Mouse (Mus musculus) naive thymus-derived CD4-positive, alpha-beta T cell, adult 2 months (primary cell): Measurements from ENCODE around the gene Bcl7c.

ENCODE experiments used
- DNase-seq: peaks from one replicate; pipeline ENCODE4 v3.0.0-alpha.2; 2011; ENCODE audit warnings: low read depth

The Bcl7c gene

DNA sequence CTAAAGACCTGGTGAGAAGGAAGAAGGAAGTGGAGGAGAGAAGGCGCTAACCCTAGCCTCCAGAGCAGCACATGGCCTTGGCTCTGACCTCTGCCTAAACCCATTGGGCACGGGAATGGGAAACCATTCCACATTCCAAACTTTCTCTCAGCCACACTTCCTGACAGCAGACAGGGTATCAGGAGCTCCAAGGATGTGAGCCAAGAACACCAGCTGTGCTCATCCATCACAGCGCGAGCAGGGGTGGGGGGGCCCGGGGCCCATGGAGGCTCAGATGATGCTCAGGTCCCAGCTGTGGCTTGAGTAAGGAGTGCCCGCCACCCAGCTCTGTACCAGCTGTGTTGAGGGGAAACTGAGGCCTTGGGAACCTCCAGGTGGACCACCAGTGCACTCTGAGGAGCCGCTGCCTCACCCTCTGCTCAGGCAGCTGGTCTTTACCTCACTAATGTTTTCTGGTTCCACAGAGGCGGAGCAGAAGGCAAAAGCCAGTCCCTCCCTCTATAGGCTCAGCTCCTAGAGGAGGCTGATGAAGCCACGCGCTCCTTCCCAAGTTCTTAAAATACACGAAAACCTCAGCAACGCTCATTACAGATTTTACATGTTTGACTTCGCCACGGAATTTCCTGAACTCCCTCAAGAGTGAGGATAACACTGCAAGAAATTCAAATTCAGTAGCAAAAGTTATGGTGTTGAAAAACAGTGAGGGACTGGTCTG is 23.3 kb downstream of the Bcl7c start:
- DNase-seq, result no peak

DNA sequence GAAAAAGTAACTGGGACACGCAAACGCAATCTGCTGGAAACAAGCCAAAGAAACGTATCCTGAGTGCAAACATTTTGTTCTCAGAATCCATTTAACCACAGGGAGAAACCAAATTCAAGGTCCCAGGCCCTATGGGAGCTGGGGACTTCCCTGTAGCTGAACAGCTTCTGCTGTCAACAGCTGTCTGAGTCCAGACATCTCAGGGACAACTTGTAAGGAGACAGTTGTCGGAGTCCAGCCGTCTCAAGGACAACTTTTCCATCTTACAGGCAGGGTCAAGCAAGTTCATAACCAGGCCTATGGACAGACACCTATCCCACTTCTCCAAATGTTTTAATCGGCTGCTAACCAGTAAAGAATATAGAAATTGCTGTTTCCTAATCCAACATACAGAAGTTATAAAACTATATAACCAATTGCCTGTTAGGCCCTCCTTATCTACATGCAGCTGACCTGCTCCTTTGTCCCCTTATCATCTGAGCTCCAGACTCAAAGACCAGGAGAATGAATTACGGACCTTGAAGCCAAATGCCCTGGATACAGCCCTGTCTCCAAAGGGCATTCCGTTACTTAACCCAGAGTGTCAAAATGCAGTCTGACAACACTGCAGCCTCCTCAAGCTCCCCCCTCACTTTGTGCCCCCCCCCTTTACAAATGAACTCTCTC is 26.7 kb downstream of the Bcl7c start:
- no peak for DNase-seq

DNA sequence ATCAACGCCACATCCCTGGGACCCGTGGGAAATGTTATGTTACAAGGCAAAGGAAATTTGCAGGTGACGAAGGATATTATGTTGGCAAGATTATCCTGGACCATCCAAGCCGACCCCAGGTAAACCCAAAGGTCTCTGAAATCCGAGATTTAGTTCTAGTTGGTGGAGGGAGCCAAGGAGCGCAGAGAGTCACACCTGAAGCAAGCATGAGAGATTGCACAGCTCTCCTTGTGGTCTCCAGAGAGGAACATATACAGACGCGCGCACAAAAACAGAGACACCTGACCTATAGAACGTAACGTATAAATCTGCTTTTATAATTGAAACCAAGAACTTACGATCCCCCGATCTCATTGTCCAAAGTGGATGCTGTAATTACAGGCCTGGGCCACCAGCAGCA is 28.2 kb downstream of the Bcl7c start:
- no peak for DNase-seq

DNA sequence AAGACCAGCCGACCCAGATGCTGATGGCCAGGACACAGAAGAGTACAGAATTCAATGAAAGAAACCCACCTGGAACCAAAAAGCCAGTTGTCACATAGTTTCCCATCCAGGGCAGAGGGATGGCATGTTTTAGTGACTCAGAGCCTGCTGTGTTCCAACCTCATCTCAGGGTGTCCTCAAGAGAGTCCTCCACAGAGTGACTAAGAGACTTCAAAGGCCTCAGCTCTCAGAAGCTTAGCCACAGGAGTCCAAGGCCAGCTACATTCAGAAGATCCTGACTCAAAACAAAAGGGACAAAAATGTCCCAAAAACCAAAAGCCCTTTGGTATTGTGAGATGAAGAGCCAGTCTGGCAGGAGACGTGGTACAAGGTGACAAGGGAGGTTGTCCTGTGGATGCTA is 29.9 kb downstream of the Bcl7c start:
- no peak for DNase-seq

DNA sequence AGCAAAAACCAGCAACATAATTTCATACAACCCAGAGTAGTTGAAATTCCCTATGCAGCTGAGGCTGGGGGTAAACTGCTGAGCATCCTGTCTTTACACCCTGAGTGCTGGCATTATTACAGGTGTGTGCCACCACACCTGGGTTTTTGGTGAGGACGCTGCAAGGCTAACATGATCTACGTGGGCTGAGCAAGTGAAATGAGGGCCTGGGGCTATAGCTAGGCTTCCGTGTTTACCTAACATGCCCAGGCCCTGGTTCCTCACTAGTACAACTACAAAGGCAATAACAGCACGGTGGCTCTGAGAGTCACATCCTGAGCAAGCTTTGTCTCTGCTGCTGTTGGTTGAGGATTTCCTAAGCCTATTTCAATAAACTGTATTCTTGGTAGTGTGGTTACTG is 31.1 kb downstream of the Bcl7c start:
- no peak for DNase-seq

DNA sequence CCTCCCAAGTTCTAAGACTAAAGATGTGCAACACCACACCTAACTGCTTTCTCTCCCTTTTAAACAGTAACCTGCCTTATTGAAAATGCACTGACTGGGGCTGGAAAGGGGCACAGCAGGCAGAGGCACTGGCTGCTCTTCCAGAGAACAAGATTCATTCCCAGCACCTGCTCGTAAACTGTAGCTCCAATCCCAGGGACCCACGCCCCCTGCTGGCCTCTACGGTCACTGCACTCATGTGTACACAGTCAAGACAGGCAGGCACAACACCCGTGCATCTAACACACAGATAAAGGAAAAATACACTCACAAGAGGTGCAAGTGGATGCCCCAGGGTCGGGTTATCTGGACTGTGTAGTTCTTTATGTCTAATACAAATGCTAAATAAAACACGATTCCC is 31.7 kb downstream of the Bcl7c start:
- DNase-seq, result peak; percentile 77

DNA sequence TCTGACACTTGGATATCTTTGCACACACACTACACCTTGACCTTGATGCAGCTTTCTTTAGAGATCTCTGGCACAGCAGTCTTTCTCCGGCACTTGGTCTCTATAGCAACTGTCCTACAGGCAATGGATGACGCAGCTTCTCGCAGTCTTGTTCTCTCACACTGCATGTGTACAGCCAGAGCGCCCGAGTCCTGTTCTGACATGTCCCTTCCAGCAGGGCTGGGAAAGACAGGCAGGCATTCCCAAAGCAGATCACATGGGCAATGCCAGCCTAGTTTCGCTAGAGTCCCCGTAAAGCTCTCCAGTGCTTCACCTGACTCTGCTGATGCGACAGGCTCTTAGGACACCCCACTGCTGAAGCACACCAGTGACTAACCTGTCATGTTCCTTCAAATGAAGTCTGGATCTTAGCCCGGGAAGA is 33.3 kb downstream of the Bcl7c start:
- DNase-seq, result no peak

DNA sequence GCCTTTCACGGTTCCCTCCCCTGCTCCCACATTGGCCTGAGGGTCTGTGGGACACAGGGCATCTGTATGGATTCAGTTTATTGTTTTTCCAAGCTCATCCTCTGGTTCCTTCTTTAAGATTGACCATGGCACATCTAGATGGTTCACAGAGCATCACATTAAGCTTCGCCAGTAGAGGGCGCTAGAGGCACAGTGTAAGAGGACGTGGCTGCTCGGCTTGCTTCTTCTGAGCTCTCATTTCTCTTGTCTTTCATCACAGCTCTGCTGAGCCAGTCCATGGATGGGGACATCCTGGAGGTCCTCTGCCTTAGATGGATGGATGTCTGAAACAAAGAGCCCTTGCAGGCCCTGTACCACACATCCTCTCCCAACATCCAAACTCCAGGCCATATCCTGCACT is 33.8 kb downstream of the Bcl7c start:
- peak; percentile 91 for DNase-seq

DNA sequence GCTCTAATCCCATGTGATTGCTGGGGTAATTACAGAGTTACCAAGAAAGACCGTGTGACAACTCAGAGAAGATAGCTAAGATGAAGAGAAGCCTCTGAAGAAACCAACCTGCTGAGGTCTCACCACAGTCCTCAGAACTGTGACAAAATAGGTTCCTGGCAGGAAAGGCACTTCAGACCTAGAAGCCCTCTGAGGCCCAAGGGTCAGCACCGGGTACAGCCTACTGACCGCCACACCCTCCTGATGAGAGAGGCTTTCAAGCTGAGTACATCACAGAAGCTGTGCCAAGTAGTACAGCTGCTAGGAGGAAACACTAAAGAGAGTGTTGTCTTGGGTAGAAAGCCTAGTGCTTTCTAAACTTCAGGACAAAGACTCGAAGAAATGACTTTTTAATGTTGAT is 36.0 kb downstream of the Bcl7c start:
- no peak for DNase-seq

DNA sequence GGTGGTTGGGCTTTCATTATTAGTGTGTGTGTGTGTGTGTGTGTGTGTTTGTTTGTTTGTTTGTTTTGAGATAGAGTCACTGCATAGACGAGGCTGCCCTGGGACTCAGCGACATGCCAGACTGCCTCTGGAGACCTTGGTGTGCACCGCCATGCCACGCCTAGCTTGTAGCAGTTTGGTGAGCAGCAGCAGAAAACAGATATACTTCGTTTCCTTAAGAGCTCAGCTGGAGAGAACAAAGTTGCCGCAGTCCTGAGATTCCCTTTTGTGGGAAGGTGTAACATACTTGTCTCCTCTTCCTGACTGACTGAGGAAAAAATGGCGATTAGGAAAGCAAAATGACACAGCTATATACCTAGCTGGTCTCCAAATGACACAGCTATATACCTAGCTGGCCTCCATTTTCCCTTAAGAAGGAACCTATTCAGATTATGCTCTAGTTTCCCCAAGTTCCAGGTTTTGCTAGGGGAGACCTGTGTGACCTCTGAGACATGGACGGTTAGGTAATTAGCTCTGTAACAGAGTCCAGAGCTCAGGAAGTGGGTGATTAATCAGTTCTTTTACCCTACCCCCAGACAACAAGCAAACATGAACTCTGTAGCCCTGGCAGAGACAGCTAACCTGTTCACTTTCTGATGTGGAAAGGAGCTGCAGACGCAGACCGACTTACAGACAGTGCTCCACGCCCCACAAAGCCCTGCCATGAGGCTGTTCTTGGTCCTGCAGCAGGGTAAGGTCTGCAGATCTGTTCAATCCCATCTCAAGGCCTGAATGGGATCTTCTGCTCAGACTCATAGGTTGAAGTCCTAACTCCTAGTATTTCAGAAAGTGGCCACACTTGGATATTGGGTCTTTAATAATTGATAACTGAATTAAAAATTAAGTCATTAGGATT is 36.6 kb downstream of the Bcl7c start:
- DNase-seq, result no peak

DNA sequence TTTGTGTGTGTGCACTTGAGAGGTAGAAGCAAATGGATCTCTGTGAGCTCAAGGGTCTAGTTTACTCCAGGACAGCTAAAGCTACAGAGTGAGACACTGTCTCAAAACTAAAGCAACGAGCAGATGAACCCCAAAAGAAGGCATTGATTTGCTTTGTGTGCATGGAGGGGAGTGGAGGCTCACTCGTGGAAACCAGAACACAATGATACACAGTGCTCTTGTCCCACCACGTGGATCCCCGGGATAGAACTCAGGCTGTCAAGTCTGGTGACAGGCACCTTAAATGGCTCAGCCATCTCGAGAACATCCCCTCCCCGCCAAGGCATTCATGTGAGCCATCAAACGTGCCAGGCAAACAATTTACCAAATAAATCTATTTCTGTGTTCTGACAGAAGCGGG is 41.6 kb downstream of the Bcl7c start:
- no peak for DNase-seq

DNA sequence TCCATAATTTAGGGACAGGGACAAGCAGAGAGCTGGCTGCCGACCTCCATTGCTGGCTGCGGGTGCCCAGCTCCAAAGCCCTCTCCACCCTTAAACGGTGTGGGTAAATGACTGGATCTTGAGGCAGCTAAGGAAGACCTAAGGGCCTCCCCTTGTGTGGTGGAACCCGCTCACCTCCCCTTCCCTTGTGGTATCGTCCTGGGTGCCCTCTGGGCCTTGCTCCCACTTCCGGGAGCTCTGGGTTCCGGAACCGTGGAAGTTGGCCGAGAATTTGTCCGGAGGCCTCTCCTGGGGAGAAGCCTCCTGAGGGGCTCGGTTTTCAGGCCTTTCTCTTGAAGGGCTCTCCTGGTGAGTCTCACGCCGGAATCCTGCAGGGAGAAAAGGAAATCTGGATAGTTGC is 42.1 kb downstream of the Bcl7c start:
- no peak for DNase-seq

DNA sequence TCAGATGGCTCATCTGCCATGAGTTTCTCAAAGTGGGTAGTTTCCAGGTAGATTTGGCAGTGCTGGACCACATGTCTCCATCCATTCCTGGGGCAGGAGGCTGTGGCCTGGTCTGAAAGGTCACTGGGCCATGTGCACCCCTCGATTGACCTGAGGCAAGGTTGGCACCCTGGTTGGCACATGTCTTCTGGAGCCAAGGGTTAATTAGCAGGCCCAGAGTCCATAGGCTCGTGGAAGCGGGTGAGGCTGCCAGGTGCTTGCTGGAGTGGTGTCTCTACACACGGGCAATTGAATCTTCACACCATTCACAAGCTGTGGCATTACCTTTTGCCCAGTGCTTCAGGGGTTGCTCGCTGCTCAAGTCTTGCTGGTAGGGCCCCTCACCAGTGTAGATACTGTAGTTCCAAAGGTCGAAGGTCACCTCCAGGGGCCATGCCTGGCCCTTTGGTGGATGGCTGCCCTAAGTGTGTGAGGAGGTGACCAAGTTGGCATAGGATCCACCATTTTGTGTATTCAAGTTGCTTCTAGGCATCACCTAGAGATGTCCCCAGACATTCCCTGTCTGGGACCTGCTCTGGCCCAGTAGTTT is 42.6 kb downstream of the Bcl7c start:
- no peak for DNase-seq

DNA sequence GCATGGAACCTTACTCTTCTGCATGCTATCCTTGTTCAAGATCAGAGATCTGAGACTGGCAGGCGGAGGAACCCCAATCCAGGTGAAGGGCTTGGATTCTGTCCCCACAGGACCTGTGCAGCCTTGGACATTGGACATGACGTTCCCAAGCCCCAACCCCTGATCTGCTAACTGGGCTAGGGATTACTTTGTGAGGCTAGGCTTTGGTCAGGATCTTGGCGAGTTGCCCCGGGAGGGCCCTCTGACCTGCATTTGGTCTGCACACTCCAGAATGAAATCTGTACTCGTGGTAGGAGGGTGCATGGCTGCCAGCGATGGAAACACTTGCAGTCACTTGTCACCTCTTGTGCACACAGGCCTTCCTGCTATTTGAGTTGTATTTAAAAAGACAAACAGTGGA is 45.8 kb downstream of the Bcl7c start:
- DNase-seq, result no peak

DNA sequence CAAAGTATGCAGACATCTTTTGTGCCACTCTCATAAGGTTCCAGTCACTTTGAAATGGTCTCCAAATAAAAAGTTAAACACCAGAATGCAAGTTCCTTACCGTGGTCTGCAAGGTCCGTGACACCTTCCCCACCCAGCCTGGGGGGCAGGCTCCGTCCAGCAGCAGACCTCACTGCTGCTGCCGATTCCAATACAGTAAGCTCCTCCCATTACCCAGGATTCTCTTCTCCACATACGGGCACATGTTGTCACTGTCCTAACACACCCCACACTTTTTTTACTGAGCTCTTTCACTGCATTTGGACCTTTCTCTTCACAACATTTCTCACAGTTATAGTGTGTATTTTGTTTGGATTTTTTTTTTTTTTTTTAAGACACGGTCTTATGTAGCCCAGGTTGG is 46.9 kb downstream of the Bcl7c start:
- DNase-seq, result no peak

DNA sequence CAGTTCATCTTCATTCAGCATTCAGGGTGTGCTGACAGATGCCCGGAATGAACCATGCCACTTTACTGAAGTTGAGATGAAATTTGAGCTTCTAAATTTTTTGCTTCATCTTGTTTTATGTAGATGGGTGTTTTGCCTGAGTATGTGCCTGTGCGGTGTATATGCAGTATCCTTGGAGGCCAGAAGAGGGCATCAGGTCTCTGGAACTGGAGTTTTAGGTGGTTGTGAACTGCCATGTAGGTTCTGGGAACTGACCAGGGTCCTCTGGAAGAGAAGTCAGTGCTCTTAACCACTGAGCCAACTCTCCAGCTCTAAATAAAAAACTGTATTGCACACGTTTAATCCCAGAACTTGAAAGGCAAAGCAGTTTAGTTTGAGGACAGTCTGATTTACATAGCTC is 47.9 kb downstream of the Bcl7c start:
- no peak for DNase-seq

DNA sequence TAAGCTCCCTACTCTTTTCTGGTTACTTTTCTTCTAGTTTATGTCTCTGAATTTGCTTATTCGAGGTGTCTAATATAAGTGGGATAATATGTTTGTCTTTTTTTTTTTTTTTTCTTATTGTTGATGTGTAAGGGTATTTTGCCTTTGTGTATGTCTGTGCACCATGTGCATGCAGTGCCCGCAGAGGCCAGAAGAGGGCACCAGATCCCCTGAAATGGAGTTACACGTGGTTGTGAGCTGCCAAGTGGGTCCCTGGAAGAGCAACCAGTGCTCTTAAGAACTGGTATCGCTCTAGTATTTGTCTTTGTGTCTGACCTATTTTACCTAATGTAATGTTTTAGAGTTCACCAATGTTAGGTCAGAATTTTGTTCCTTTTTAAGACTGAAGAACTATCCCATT is 51.8 kb downstream of the Bcl7c start:
- peak; percentile 77 for DNase-seq

DNA sequence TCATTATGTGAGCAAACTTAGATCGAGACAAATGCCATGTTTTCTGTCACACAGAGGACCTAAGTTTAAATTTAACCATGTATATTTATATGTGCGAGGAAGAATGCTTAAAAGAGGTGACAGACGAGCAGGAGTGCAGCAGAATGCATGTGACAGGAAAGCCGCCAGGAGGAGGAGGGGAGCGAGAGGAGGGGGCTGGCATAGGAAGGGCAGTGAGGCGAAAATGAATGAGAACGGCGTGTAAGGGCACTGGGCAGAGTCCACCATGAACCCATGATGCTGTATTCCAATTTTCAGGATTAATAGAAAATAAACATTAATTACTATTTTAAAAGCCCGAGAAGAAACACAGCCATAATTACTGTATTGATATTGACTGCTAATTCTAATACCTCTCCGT is 54.4 kb downstream of the Bcl7c start:
- no peak for DNase-seq

DNA sequence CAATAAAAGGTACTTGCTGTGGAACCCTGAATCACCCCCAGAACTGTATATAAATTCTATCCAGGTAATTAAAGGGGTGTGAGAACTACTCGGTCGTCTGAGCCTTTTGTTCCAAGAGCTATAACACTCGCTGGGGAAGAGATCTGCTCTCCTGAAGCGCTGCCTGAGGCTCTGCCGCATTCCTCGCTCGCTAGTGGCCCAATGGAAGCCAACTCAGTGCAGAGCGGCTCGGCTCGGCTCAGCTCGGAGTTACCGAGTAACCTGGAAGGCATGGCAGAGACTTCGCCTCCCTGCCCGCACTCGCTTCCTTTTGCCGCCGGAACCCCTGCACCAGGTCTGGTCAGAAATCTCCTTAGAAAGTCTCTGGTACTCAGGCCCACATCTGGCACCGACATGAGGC is 56.7 kb downstream of the Bcl7c start:
- no peak for DNase-seq

DNA sequence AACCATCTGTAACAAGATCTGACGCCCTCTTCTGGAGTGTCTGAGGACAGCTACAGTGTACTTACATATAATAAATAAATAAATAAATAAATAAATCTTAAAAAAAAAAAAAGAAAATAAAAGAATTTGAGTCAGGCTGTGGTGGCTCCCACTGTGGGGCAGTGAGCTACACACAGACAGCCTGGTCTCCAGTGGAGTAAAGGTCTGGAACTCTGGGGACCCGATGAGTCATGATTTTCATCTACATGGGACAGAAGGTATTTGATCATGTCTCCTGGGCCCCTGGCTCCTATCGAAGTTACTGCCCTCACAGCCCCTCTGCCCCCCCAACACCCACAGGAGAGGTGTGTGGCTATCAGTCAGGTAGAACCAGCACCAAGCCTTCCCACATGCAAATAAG is 57.1 kb downstream of the Bcl7c start:
- DNase-seq, result no peak

DNA sequence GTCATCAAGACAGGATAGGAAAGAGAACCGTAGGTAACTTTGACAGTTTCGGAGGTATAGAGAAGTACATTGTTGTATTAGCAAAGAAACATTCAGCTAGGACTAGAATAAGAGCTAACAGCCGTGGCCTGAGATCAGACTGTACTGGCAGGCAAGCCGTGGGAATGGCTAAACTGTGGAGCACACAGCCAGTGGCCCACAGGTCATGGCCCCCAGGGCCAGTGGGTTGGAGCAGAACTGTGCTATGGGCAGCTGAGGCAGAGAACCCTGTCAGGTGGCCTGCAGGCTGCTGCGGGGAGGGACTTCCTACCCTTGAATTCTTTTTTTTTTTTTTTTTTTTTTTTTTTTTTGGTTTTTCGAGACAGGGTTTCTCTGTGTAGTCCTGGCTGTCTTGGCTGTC is 59.5 kb downstream of the Bcl7c start:
- DNase-seq, result no peak

DNA sequence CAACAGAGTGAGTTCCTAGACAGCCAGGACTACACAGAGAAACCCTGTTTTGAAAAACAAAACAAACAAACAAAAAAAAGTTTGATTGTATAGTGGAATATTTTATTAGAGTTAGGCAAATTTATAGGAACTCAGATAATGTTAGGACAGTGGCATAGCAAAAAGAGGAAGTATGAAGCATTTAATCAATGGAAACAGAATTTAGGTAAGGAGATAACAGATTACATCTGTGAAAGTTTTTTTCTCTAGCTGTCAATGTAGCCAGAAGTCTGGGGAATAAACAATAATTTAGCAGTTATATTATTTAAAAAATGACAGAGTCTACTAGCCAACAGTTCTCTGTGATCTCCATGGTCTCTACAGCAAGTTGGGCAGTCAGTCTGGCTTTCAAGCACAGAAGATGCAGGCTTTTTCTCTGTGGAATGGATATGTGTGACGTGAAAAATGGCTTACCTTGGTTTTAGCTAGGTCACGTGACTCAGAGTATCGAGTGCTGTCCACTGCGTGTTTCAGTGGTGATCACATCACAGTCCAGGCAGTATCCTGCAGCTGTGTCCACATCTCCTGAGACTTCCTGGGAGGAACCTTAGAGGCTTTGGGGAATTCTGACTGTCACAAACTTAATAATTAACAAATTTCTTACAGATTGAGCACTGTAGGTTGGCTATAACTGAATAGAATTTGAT is 60.1 kb downstream of the Bcl7c start:
- no peak for DNase-seq
